ENCODE assay signal across 28 mouse cellular contexts in the genomic region with DNA sequence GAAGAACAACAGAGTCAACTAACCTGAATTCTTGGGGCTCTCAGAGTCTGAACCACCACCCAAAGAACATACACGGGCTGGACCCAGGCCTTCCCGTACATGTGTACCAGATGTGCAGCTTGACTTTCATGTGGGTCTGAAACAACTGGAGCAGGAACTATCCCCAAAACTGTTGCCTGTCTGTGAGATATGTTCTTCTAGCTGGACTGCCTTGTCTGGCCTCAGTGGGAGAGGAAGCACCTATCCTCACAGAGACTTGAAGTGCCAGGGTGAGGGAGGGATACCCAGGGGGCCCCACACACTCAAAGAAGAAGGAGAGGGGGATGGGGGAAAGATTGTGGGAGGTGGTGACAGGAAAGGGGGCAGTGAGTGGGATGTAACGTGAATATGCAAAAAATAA.
"Had no signal": no experiment of that assay in that cellular context is flagged by ENCODE, and none has a peak within 500 bp of the region (broad histone marks: within the 10 kb centered on the region; RNA-seq: fewer than 3 reads in every experiment).

No protein-coding gene starts in this region.

- H3K27ac ChIP-seq: embryonic facial prominence, embryonic 10.5 days; embryonic facial prominence, embryonic 12.5 days; embryonic facial prominence, embryonic 13.5 days; embryonic facial prominence, embryonic 15.5 days; forebrain, embryonic 10.5 days; forebrain, embryonic 12.5 days; forebrain, embryonic 13.5 days; forebrain, embryonic 15.5 days; gastrocnemius, adult 2 months; heart, adult 2 months had no signal

- H3K9me3 ChIP-seq: embryonic facial prominence, embryonic 10.5 days; embryonic facial prominence, embryonic 12.5 days; embryonic facial prominence, embryonic 13.5 days; embryonic facial prominence, embryonic 15.5 days; forebrain, embryonic 10.5 days; forebrain, embryonic 12.5 days; forebrain, embryonic 13.5 days; forebrain, embryonic 15.5 days had no signal

- H3K4me3 ChIP-seq: embryonic facial prominence, embryonic 10.5 days; embryonic facial prominence, embryonic 12.5 days; embryonic facial prominence, embryonic 13.5 days; embryonic facial prominence, embryonic 15.5 days; erythroblast, embryonic 14.5 days; forebrain, embryonic 10.5 days; forebrain, embryonic 12.5 days; forebrain, embryonic 13.5 days; forebrain, embryonic 15.5 days; gastrocnemius, adult 2 months; heart, adult 2 months had no signal

- DNase-seq: cerebellum, adult 2 months; cerebellum, adult 8-10 months; cerebellum, adult 9-10 months; cerebellum, adult 9-11 months; cerebellum, postnatal 10 days; cerebellum, postnatal 14 days; cerebellum, postnatal 25 days; cerebellum, postnatal 36 days; embryo, embryonic 11 days; forebrain, postnatal 0 days; gastrocnemius, adult 2 months; gastrocnemius, postnatal 10 days; gastrocnemius, postnatal 14 days; gastrocnemius, postnatal 25 days; gastrocnemius, postnatal 36 days; heart, adult 18-20 months; heart, adult 2 months had no signal

- H3K27me3 ChIP-seq: embryonic facial prominence, embryonic 12.5 days; embryonic facial prominence, embryonic 15.5 days; forebrain, embryonic 12.5 days; forebrain, embryonic 13.5 days; forebrain, embryonic 15.5 days had no signal

- H3K9ac ChIP-seq: embryonic facial prominence, embryonic 12.5 days; embryonic facial prominence, embryonic 13.5 days; embryonic facial prominence, embryonic 15.5 days; forebrain, embryonic 12.5 days; forebrain, embryonic 13.5 days; forebrain, embryonic 15.5 days; forebrain, postnatal 0 days had no signal

- H3K4me2 ChIP-seq: embryonic facial prominence, embryonic 12.5 days; embryonic facial prominence, embryonic 13.5 days; embryonic facial prominence, embryonic 15.5 days; forebrain, embryonic 12.5 days; forebrain, embryonic 13.5 days; forebrain, embryonic 15.5 days had no signal

- ATAC-seq: forebrain, embryonic 13.5 days; forebrain, embryonic 14.5 days; forebrain, embryonic 15.5 days; forebrain, embryonic 16.5 days; forebrain, postnatal 0 days had no signal

- H3K36me3 ChIP-seq: embryonic facial prominence, embryonic 10.5 days; embryonic facial prominence, embryonic 12.5 days; embryonic facial prominence, embryonic 13.5 days; embryonic facial prominence, embryonic 15.5 days; forebrain, embryonic 10.5 days; forebrain, embryonic 12.5 days; forebrain, embryonic 15.5 days had no signal

- H3K4me1 ChIP-seq: embryonic facial prominence, embryonic 10.5 days; embryonic facial prominence, embryonic 12.5 days; embryonic facial prominence, embryonic 13.5 days; embryonic facial prominence, embryonic 15.5 days; forebrain, embryonic 10.5 days; forebrain, embryonic 12.5 days; forebrain, embryonic 13.5 days; forebrain, embryonic 15.5 days had no signal
